Mouse (Mus musculus) ES-Bruce4 (cell line): ENCODE results near the gene Prpf4. TPM values are rescaled to one million over a fixed set of nuclear protein-coding genes. Genes with fewer than 3 reads are reported as not detected.

ENCODE experiments used
- H3K27ac ChIP-seq: 2 replicates; pipeline ENCODE4 v1.5.1; 2012; ENCODE audit warnings: low read length, inconsistent platforms; ENCODE audit not compliant: insufficient read depth
- H3K27me3 ChIP-seq: 2 replicates; pipeline ENCODE4 v1.6.1; 2012; ENCODE audit warnings: mild to moderate bottlenecking, low read length, inconsistent platforms; ENCODE audit not compliant: control insufficient read depth, poor library complexity, insufficient read depth, severe bottlenecking
- H3K36me3 ChIP-seq: 2 replicates; pipeline ENCODE4 v1.6.1; 2012; ENCODE audit warnings: inconsistent platforms, mild to moderate bottlenecking, low read length, moderate library complexity; ENCODE audit not compliant: control insufficient read depth, poor library complexity, insufficient read depth, severe bottlenecking
- H3K4me1 ChIP-seq: one replicate; pipeline ENCODE4 v1.8.1; 2011; ENCODE audit warnings: low read length; ENCODE audit not compliant: control insufficient read depth, insufficient read depth
- H3K4me3 ChIP-seq: 2 replicates; pipeline ENCODE4 v1.5.1; 2011; ENCODE audit warnings: low read depth, mild to moderate bottlenecking, low read length
- H3K9ac ChIP-seq: 2 replicates; pipeline ENCODE4 v1.6.1; 2012; ENCODE audit warnings: low read depth, mild to moderate bottlenecking, inconsistent platforms; ENCODE audit not compliant: poor library complexity, severe bottlenecking
- H3K9me3 ChIP-seq: replicated peaks from 2 replicates; pipeline ENCODE4 v1.6.1; 2012; ENCODE audit warnings: mild to moderate bottlenecking, low read length, inconsistent platforms; ENCODE audit not compliant: control insufficient read depth, poor library complexity, insufficient read depth, severe bottlenecking
- CTCF ChIP-seq: IDR thresholded peaks from one replicate; pipeline ENCODE4 v1.8.1; 2011; ENCODE audit warnings: low read depth, low read length
- EP300 ChIP-seq: IDR thresholded peaks from 2 replicates; pipeline ENCODE4 v1.6.1; 2011; ENCODE audit warnings: low read depth, low read length; ENCODE audit not compliant: insufficient read depth
- POLR2A ChIP-seq: IDR thresholded peaks from one replicate; pipeline ENCODE4 v1.8.1; 2011; ENCODE audit warnings: low read length; ENCODE audit not compliant: insufficient read depth
- polyA plus RNA-seq: library from polyadenylated mRNA; stranded (reverse); fragments of >200 nt; gene quantifications from 2 replicates; pipeline ENCODE4 v1.2.4, GENCODE M21; 2011; ENCODE audit warnings: low read depth; ENCODE audit not compliant: missing spikeins, insufficient read depth, insufficient read length

The Prpf4 gene
- polyA plus RNA-seq, 1 experiment: 29.2 TPM

- Histone ChIP-seq H3K4me3 (0 out of 2 replicates have a peak overlapping the region, but pooled peaks have one; percentile 7), H3K4me1 (no peaks in the 10 kb centered on the region), H3K27me3 (no peaks in the 10 kb centered on the region), H3K36me3 (peaks cover 10% of the 10 kb centered on the region), H3K27ac (no peak overlapping the region), H3K9me3 (no peaks in the 10 kb centered on the region), H3K9ac (no peak overlapping the region)
- no peak for TF ChIP-seq EP300
- TF ChIP-seq CTCF: no peak
- no peak for TF ChIP-seq POLR2A
Measured at GRCm38 (mm10) chr4:62427978-62428758, 19.6 kb downstream of the Prpf4 start.

- Histone ChIP-seq H3K4me3 (no peak overlapping the region), H3K27me3 (no peaks in the 10 kb centered on the region), H3K4me1 (no peaks in the 10 kb centered on the region), H3K27ac (no peak overlapping the region), H3K9ac (no peak overlapping the region), H3K36me3 (no peaks in the 10 kb centered on the region; the same call in 1 of the 2 replicates), H3K9me3 (no peaks in the 10 kb centered on the region)
- TF ChIP-seq EP300 (no peak), CTCF (no peak), POLR2A (no peak)
Measured at GRCm38 (mm10) chr4:62429616-62430015, 21.0 kb downstream of the Prpf4 start.

- H3K27me3 ChIP-seq: no peaks in the 10 kb centered on the region
- H3K27ac ChIP-seq: no peak overlapping the region
- H3K36me3 ChIP-seq: no peaks in the 10 kb centered on the region
- H3K4me1 ChIP-seq: no peaks in the 10 kb centered on the region
- H3K9me3 ChIP-seq: no peaks in the 10 kb centered on the region
- TF ChIP-seq EP300 (no peak), POLR2A (no peak), CTCF (no peak)
- H3K4me3 ChIP-seq: no peak overlapping the region
- H3K9ac ChIP-seq: no peak overlapping the region
Measured at GRCm38 (mm10) chr4:62430678-62431077, 22.1 kb downstream of the Prpf4 start.

- Histone ChIP-seq H3K36me3 (no peaks in the 10 kb centered on the region), H3K9ac (no peak overlapping the region), H3K9me3 (no peaks in the 10 kb centered on the region), H3K4me3 (no peak overlapping the region), H3K27me3 (no peaks in the 10 kb centered on the region), H3K4me1 (no peaks in the 10 kb centered on the region), H3K27ac (no peak overlapping the region)
- TF ChIP-seq CTCF (no peak), EP300 (no peak), POLR2A (no peak)
Measured at GRCm38 (mm10) chr4:62431522-62431921, 22.9 kb downstream of the Prpf4 start.

- H3K27ac ChIP-seq: no peak overlapping the region
- H3K9me3 ChIP-seq: no peaks in the 10 kb centered on the region
- H3K4me3 ChIP-seq: no peak overlapping the region
- no peaks in the 10 kb centered on the region for H3K27me3 ChIP-seq
- H3K4me1 ChIP-seq: no peaks in the 10 kb centered on the region
- no peaks in the 10 kb centered on the region for H3K36me3 ChIP-seq
- TF ChIP-seq EP300 (no peak), CTCF (no peak), POLR2A (no peak)
- H3K9ac ChIP-seq: no peak overlapping the region
Measured at GRCm38 (mm10) chr4:62433939-62434870, 25.6 kb downstream of the Prpf4 start.

GRCm38 (mm10) chr4:62435081-62435480, 26.5 kb downstream of the Prpf4 start, which contains the start of gene Rnf183:
Gene Rnf183 (minus strand): TSS chr4:62435252.
- Histone ChIP-seq H3K4me3 (no peak within 1 kb of the TSS), H3K9me3 (no peaks in the 10 kb centered on the region), H3K4me1 (no peaks in the 10 kb centered on the region), H3K36me3 (no peaks in the 10 kb centered on the region), H3K27me3 (no peaks in the 10 kb centered on the region), H3K9ac (no peak within 1 kb of the TSS), H3K27ac (no peak within 1 kb of the TSS)
- TF ChIP-seq CTCF (no peak), POLR2A (no peak), EP300 (no peak)
